Mouse (Mus musculus): Measurements from ENCODE around the gene Olfr71. TPM values are rescaled to one million over a fixed set of nuclear protein-coding genes. Genes with fewer than 3 reads are reported as not detected.

The Olfr71 gene
- total and polyA plus RNA-seq, 2 experiments from 2014 or later, result not detected

DNA sequence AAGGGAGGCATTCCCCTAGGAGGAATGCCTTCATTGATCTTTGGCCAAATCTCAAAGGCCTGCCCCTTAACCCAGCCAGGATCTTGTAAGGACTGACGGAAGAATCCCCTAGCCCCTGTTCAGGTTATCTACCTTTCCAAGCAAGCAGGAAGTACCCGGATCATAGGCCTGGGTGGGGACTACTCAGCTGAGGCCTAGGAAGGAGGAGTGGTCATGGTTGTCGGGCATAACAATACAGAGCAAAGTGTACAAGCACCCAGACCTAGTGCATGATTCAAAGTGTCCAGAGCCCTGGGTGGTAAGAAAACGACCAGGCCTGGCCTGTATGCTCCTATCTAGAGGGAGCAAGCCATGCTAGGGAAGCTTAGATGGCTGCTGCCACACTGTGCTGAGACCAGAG lies 34.4 kb downstream of the Olfr71 start:
- Histone ChIP-seq H3K4me3 (ENCODE audit: low read depth, low read length) (no peak overlapping the region), H3K9ac (no peak overlapping the region), H3K36me3 (ENCODE audit: insufficient read depth) (peaks cover 58% of the 10 kb centered on the region), H3K27me3 (ENCODE audit: insufficient read depth, low read length) (no peaks in the 10 kb centered on the region), H3K4me2 (ENCODE audit: low read depth) (no peak overlapping the region), H3K4me1 (ENCODE audit: insufficient read depth) (peaks cover 20% of the 10 kb centered on the region), H3K27ac (ENCODE audit: low read depth, low read length) (no peak overlapping the region), H3K9me3 (ENCODE audit: low read length) (no peaks in the 10 kb centered on the region)
- ATAC-seq (no peak), DNase-seq (no peak)
- 80% methylated on average over 4 of the region's 4 CpGs for WGBS
- TF ChIP-seq CTCF (IDR thresholded peaks at IDR 0.05; ENCODE audit: low read depth), result no peak

DNA sequence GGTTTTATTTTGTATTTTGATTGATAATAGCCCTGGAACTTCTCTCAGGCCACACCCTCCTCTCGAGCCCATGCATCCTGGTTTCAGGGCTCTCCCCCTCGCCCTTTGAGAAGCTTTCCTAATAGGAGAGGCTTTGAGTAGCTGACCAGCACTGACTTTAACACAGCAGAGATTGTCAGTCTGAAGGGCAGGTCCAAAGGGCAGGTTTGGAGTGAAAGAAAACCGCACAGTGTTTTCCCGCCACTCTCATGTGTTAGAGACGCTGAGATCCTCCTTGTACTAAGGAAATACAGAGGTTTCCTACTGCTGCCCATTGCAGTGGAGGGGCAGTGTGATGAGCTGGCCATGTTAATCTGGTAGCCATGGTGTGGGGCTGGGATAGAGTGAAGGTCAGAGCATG lies 35.1 kb downstream of the Olfr71 start:
- Histone ChIP-seq H3K27ac (ENCODE audit: low read depth, low read length) (no peak overlapping the region), H3K4me3 (ENCODE audit: low read depth, low read length) (no peak overlapping the region), H3K4me1 (ENCODE audit: insufficient read depth) (peaks cover 26% of the 10 kb centered on the region), H3K27me3 (ENCODE audit: insufficient read depth, low read length) (no peaks in the 10 kb centered on the region), H3K36me3 (ENCODE audit: insufficient read depth) (peaks cover 52% of the 10 kb centered on the region), H3K9me3 (ENCODE audit: low read length) (no peaks in the 10 kb centered on the region), H3K4me2 (ENCODE audit: low read depth) (no peak overlapping the region), H3K9ac (no peak overlapping the region)
- DNase-seq (no peak), ATAC-seq (no peak)
- 73% methylated on average over 5 of the region's 5 CpGs for WGBS
- TF ChIP-seq CTCF (IDR thresholded peaks at IDR 0.05; ENCODE audit: low read depth), result no peak

DNA sequence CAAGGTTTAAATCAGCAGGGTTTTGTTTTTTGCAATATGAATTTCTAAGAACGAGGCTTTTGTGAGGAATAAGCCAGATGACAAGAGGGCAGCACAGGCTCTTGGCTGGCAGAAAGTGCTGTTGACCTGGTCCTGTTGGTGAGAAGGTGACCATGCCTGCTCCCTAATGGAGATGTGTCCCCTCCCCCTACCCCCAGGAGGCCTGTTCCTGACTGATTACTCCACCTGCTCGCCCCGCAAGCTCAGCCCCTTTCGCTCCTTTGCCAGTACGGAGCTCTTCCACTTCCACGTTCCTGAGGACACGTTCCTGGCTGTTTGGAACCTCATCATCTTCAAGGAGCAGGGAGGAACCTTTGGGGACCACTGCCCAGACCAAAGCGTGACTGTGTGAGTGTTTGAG lies 36.4 kb downstream of the Olfr71 start:
- H3K9me3 ChIP-seq (ENCODE audit: low read length), result no peaks in the 10 kb centered on the region
- H3K27me3 ChIP-seq (ENCODE audit: insufficient read depth, low read length), result no peaks in the 10 kb centered on the region
- H3K27ac ChIP-seq (ENCODE audit: low read depth, low read length), result no peak overlapping the region
- 79% methylated on average over 8 of the region's 8 CpGs for whole genome bisulfite sequencing
- H3K4me3 ChIP-seq (ENCODE audit: low read depth, low read length), result no peak overlapping the region
- no peak for TF ChIP-seq CTCF (IDR thresholded peaks at IDR 0.05; ENCODE audit: low read depth)
- H3K4me2 ChIP-seq (ENCODE audit: low read depth), result no peak overlapping the region
- peaks cover 30% of the 10 kb centered on the region for H3K4me1 ChIP-seq (ENCODE audit: insufficient read depth)
- H3K36me3 ChIP-seq (ENCODE audit: insufficient read depth), result peaks cover 45% of the 10 kb centered on the region
- no peak for DNase-seq
- H3K9ac ChIP-seq, result no peak overlapping the region
- ATAC-seq, result no peak

DNA sequence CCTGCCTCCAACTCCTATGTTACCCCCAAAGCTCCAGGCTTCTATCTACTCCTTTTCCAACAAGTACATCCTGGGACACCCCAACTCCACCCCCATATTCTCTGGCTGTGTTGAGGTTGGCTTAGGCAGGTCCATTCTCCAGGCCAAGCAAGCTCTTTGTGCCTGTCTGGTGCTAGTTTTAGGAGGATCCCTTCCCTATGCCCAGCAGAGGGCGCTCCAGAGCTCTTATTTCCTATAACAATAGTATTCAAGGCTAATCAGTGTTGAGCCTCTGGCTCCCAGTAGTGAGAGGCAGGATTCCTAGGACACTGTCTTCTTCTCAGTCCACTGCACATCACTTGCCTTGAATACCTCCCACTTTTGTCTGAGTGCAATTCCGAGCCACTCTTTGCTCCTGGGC lies 38.0 kb downstream of the Olfr71 start:
- ATAC-seq, result peak; percentile 25; the same call in 1 of the 2 replicates
- WGBS, result 6% methylated on average over 2 of the region's 2 CpGs
- H3K27ac ChIP-seq (ENCODE audit: low read depth, low read length), result no peak overlapping the region
- H3K4me3 ChIP-seq (ENCODE audit: low read depth, low read length), result no peak overlapping the region
- no peaks in the 10 kb centered on the region for H3K27me3 ChIP-seq (ENCODE audit: insufficient read depth, low read length)
- H3K9ac ChIP-seq, result no peak overlapping the region
- no peaks in the 10 kb centered on the region for H3K9me3 ChIP-seq (ENCODE audit: low read length)
- peak; percentile 80 for TF ChIP-seq CTCF (IDR thresholded peaks at IDR 0.05; ENCODE audit: low read depth)
- peaks cover 30% of the 10 kb centered on the region for H3K36me3 ChIP-seq (ENCODE audit: insufficient read depth)
- peaks cover 35% of the 10 kb centered on the region for H3K4me1 ChIP-seq (ENCODE audit: insufficient read depth)
- H3K4me2 ChIP-seq (ENCODE audit: low read depth), result peak overlapping the region; percentile 96; the same call in 1 of the 2 replicates
- DNase-seq, result peak; percentile 90

DNA sequence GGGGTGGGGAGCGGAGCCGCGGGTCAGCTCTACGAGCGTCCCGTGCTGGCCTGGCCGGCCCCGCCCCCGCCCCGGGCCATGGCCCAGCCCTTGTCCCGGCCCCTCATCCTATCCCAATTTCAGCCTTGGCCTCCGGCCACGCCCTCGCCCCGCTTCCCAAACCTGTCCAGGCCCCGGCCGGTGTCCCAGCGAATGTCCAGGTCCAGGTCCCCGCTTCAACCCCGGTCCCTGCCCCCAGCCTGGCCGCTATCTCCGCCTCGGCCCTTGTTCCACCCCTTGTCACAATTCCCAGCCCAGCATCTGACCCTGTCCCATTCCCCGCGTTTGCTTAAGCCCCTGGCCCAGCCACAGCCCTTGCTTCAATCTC lies 40.6 kb downstream of the Olfr71 start:
- no peak for TF ChIP-seq CTCF (IDR thresholded peaks at IDR 0.05; ENCODE audit: low read depth)
- DNase-seq, result no peak
- WGBS, result under 1% methylated on average over 21 of the region's 25 CpGs

DNA sequence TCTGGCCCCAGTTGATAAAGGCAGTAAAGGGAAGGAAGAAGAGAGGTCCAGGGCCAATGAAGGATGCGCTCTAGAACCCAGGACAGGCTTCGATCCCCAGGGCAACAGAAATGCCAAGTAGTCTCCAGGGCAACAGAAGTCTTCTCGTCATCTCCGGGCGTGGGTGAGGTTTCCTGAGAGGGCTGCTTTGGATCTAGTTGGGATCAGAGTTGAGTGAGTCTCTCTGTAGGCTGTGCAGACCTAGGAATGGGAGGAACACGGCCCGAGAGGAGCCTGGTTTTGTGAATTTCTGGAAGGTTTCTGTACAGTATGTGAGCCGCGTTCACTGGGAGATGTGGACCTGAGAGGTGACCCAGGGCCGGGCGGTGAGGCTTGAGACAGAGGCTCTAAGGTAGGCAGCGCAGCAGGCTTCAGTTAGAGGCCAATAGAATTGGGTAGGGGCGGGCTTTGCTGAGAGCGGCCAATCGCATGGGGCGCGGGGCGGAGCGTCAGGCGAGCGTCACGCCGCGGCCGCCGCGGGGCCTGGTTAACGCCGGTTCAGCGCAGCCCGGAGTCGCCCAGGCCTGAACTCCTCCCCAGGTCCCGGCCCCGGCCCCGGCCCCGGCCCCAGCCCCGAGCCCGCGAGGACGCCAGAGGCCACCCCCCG lies 41.1 kb downstream of the Olfr71 start, which contains the start of the genes Tmem8b and Fam221b:
Gene Tmem8b (plus strand): TSS at position 190 of the 646 bp plus-strand sequence.
Gene Fam221b (minus strand): TSS at position 364 of the 646 bp plus-strand sequence.
- H3K4me3 ChIP-seq (ENCODE audit: low read depth, low read length), result peak within 1 kb of the TSS; percentile 77
- peak within 1 kb of the TSS; percentile 41 for H3K27ac ChIP-seq (ENCODE audit: low read depth, low read length)
- peak within 1 kb of the TSS; percentile 96 for H3K4me2 ChIP-seq (ENCODE audit: low read depth)
- peaks cover 35% of the 10 kb centered on the region for H3K4me1 ChIP-seq (ENCODE audit: insufficient read depth)
- peak within 1 kb of the TSS; percentile 94 for H3K9ac ChIP-seq
- no peaks in the 10 kb centered on the region for H3K27me3 ChIP-seq (ENCODE audit: insufficient read depth, low read length)
- H3K9me3 ChIP-seq (ENCODE audit: low read length), result no peaks in the 10 kb centered on the region
- peak; percentile 90 for DNase-seq
- peak; percentile 97 for ATAC-seq
- TF ChIP-seq CTCF (IDR thresholded peaks at IDR 0.05; ENCODE audit: low read depth), result no peak
- WGBS, result 2% methylated on average over 26 of the region's 41 CpGs
- H3K36me3 ChIP-seq (ENCODE audit: insufficient read depth), result no peaks in the 10 kb centered on the region

More for the DNA sequence above, 40.6 kb downstream of the Olfr71 start:
- peak overlapping the region; percentile 96 for H3K4me2 ChIP-seq (ENCODE audit: low read depth)
- H3K4me1 ChIP-seq (ENCODE audit: insufficient read depth), result peaks cover 35% of the 10 kb centered on the region
- ATAC-seq, result peak; percentile 44
- peaks cover 4% of the 10 kb centered on the region; the same call in 1 of the 2 replicates for H3K36me3 ChIP-seq (ENCODE audit: insufficient read depth)
- H3K27me3 ChIP-seq (ENCODE audit: insufficient read depth, low read length), result no peaks in the 10 kb centered on the region
- no peaks in the 10 kb centered on the region for H3K9me3 ChIP-seq (ENCODE audit: low read length)
- peak overlapping the region; percentile 41 for H3K27ac ChIP-seq (ENCODE audit: low read depth, low read length)
- H3K4me3 ChIP-seq (ENCODE audit: low read depth, low read length), result peak overlapping the region; percentile 77
- H3K9ac ChIP-seq, result peak overlapping the region; percentile 94

DNA sequence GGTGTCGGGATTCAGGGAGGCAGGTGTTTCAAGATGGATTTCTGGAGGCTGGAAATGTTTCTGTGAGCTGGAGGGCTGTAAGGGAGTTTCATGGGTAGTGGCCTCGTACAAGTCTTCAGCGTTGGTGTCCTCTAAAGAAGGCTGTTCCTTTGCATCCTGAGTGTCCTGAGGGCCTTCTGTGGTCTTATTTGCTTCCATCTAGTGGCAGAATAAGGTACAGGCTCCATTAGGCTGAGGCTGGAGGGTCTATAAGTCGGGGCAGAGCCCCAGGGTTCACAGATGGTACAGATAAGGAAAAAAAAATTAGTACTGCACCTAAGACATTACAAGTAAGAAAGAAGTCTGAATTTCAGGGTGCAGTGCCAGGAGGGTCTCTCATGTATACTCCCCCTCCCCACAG lies 43.6 kb downstream of the Olfr71 start:
- H3K4me2 ChIP-seq (ENCODE audit: low read depth), result no peak overlapping the region
- ATAC-seq, result no peak
- no peaks in the 10 kb centered on the region for H3K36me3 ChIP-seq (ENCODE audit: insufficient read depth)
- no peaks in the 10 kb centered on the region for H3K9me3 ChIP-seq (ENCODE audit: low read length)
- 23% methylated on average over 4 of the region's 4 CpGs for WGBS
- no peak overlapping the region for H3K9ac ChIP-seq
- no peak overlapping the region for H3K27ac ChIP-seq (ENCODE audit: low read depth, low read length)
- DNase-seq, result no peak
- peaks cover 10% of the 10 kb centered on the region; the same call in 1 of the 2 replicates for H3K27me3 ChIP-seq (ENCODE audit: insufficient read depth, low read length)
- peak; percentile 51 for TF ChIP-seq CTCF (IDR thresholded peaks at IDR 0.05; ENCODE audit: low read depth)
- H3K4me3 ChIP-seq (ENCODE audit: low read depth, low read length), result no peak overlapping the region
- H3K4me1 ChIP-seq (ENCODE audit: insufficient read depth), result peaks cover 23% of the 10 kb centered on the region

Measured in forebrain, postnatal 0 days (tissue).